Mouse (Mus musculus): ENCODE data around the gene Ccdc182. TPM values are rescaled to one million over a fixed set of nuclear protein-coding genes. Genes with fewer than 3 reads are reported as not detected.
A peak's percentile ranks its signal among the peaks of the same experiment; 100 is the strongest.

The Ccdc182 gene
- total RNA-seq, 4 experiments from 2014 or later = 0.40 TPM; not detected in 3

DNA sequence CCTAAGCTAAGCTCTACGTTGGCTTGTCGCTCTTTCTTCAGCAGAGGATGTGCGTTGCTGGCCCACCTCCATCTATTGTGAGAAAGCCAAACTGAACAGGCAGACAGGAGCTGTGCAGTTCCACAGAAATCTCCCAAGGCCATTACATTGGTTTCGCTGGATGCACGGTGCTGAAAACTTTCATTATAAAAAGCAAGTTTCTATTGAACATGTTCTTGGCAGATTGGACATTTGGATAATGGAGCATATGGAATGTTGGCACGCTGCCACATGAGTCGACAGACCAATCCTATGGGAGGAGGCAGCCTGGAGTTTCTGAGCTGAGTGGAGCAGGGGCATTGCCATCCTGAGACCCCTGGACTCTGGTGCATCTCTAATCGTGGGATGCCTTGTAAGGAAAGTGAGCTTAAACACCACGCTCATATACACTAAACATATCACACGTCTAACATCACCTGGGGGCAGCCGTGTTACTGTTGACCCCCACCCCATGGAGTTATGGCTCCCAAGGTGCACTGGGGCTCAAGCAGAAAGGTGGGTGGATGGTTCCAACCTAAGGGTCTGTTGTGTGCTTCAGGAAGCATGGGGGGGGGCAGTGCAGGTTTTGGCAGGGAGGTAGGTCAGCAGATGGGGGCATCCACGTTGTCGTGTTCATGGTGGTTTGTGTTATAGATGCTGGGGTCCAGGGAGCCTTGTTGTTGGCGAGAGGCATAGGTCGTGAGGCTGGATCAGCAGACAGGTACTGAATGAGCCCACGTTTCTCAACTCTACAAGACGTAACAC is 35.1 kb downstream of the Ccdc182 start:
- DNase-seq = no peak

DNA sequence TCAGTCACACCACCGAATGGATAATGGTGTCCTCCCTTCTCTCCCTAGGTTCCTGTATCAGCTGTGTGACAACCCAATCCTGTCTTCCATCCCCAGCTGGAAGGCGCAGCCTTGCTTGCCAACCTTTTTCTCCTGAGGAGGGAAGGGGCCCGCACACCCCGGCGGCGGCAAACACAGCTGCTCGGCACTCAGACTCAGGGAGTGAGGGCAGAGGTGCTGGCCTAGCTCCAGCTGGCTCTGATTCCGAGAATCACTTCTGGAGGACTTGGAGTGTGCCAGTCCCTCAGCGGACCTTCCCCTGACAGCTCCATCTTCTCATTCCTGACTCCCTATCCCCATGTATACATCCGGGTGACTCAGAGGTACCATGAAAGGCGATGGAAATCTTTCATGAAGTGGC is 36.9 kb downstream of the Ccdc182 start:
- DNase-seq = peak; percentile 58

DNA sequence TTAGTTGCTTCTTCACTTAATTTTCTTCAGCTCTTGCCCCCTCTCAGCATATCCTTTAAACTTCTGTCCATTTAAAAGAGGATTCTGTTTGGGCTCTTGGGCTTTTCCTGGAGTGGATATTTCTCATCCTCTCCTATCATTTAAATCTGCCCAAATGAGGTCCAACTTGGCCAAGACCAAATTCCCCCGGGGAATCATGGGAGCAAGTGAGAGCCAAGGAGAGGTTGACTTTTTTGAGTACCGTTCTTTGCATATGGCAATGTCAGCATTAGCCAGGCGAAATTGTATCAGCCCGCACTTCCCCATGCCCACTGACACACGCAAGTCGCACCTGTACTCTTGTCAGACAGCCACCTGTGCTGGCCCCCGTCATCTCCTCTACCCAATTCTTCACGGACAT is 37.9 kb downstream of the Ccdc182 start:
- no peak for DNase-seq

DNA sequence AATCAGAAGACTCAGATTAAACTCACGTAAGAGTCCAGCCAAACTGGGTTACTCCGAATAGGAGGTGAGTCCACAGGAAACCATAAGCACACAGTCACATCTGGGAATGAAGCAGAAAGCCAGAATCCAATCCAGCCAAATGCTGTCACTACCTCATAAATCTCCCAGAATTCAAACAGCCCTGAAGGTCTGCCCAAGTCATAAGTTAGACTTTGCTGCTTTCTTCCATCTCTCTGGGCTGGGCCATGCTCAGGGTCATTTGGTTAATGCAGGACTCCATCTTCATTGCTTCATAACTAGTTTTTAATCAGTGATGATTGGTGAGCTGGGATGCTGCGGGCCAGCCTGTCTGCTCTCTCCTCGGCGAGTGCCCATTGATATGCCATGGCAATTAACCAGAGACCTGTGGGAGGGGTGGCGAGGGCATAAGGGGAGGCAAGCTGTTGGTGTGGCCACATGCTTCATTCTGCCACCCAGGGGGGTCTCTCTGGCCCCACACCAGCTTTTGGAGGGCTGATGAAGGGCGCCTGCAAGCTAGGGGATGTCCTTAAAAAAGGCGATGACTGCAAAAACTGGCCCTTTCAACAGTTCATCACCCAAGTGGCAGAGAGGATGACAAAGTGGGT is 38.6 kb downstream of the Ccdc182 start:
- peak; percentile 38 for DNase-seq

DNA sequence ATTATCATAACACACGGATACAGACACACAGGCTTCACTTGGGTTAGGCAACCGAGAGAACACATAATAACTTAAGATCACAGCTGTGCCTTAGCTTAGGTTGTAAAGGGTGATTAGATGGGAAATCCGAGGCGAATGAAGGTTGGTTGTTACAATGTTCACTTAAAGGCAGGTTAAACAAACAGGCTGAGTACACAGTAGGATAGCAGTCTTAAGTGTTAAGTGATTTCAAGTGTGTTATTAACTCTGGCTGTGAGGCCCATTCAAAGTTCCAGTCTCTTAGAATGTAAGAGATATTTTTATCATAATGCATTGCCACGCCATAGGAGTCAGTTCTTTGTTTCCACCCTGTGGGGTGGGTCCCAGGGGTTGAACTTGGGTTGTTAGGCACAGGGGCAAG is 41.0 kb downstream of the Ccdc182 start:
- no peak for DNase-seq

DNA sequence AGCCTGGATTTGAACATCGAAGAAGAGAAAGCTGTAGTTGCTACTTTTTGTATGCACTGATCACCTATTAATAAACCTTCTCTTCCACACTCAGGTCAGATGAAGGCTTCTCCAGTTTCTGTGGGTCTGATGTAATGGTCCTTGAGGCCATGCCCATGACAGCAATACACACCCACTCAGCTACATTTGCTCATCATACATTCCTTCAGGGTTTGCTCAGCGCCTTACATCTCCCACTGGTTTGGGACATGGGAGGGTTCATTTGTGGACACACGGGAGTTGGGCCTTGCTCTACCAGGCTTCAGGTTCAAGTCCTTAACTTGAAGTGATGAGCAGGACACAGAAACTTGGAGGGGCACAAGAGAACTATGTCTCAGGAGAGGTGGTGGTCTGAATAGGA is 44.1 kb downstream of the Ccdc182 start:
- no peak for DNase-seq

Other genes starting within 250 kb of the Ccdc182 start
- 100 to 1,000 TPM; 230 to 311 (median 252) TPM for gene Srsf1, start 246.7 kb upstream of the Ccdc182 start, total RNA-seq (2022)
- 10 to 100 TPM; 42.1 to 71.0 (median 59.4) TPM for gene Vezf1, start 225.8 kb upstream of the Ccdc182 start, total RNA-seq (2022)
- gene Cuedc1, start 196.0 kb upstream of the Ccdc182 start, total RNA-seq (2022) = 100 to 1,000 TPM in 2 of 4 experiments, 10 to 100 TPM in 2; 46.1 to 114 (median 84.3) TPM
- 100 to 1,000 TPM; 140 to 223 (median 182) TPM for gene Mrps23, start 89.7 kb upstream of the Ccdc182 start, total RNA-seq (2022)

Measured in adrenal gland, adult 8-10 months (tissue).